Mouse (Mus musculus): Measurements from ENCODE around the gene Tcam1.

Gene Tcam1

GRCm38 (mm10) chr11:106318406-106319366 lies 42.2 kb downstream of the Tcam1 start:
- peak; percentile 50 for DNase-seq

- no peak for DNase-seq
These were observed 48.4 kb downstream of the Tcam1 start for GRCm38 (mm10) chr11:106324858-106325257.

GRCm38 (mm10) chr11:106325566-106326206 lies 49.2 kb downstream of the Tcam1 start:
- DNase-seq: peak; percentile 91

GRCm38 (mm10) chr11:106326475-106326874 lies 50.0 kb downstream of the Tcam1 start:
- no peak for DNase-seq

GRCm38 (mm10) chr11:106328521-106328920 lies 52.0 kb downstream of the Tcam1 start:
- DNase-seq: no peak

DNA sequence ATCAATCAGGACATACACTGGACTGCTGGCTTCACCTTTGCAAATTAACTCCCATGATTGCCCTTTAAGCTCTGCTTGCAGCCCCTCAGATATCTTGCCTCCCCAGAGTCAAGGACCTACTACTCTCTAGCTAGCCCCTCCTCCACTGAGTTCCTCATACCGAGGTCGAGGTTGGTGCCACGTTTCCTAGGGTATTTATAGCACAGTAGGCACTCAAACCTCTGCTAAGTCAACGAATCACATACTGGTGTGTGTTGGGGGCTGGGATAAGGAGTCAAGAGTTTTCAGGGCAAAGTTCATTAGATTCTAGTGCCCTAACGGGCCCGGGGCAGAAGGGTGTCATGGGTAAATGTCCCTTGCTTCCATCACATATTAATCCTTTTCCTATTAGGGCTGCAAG lies 52.7 kb downstream of the Tcam1 start:
- no peak for DNase-seq

- DNase-seq: peak; percentile 77
These were observed 53.2 kb downstream of the Tcam1 start for GRCm38 (mm10) chr11:106329682-106330081.

GRCm38 (mm10) chr11:106332458-106332857 lies 56.0 kb downstream of the Tcam1 start:
- no peak for DNase-seq

DNA sequence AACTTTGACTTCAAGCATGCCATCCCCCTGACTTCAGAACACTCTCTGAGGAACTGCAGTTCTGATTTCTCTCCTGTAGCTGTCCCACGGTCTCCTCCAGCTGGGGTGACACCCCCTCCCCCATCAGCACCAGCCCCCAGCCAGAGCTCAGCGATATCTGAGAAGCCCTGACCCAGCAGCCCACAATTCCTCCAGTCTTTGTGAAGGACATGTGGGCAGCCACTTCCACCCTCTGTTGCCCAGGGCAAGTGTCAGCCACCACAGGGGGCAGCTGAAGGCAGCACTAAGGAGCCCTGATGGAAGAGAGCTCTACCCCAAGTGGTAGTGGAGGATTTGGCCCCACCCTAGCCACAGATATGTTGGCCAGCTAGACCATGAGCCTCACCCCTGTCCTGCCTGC lies 57.6 kb downstream of the Tcam1 start:
- no peak for DNase-seq

DNA sequence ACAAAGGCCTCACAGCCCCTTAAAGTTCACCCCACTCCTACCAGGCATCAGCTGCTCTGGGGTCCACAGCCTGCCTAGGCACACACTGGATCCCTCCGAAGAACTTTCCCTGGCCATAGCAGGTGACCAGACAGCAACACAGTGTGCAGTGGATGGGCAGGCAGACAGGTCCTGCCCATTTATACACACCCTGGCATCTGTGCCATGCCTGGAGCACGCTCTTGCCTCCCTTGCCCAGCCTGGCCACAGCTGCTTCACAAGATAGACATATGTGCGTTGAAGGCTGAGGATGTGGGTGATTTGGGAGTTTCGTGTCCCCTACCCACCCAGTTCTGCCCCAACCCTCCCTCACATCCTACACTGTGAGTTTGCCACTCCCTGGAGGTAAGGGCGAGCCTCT lies 61.6 kb downstream of the Tcam1 start:
- DNase-seq: no peak
